Mouse (Mus musculus) hindbrain, embryonic 10.5 days (tissue): ENCODE measurements at regions not wholly inside any gene's neighbourhood (a gene's known extent, or its start where the extent isn't known, plus 50 kb on each side); places are given as distances from the start of the nearest gene placed in this dataset.
"Not testable (repeated sequence)": the region's sequence is repeated elsewhere in the genome, so short reads cannot be mapped to it uniquely, and the experiment has no call there.

Experiments used
- DNase-seq: peaks from one replicate; pipeline ENCODE4 v3.0.0-alpha.2; 2017; ENCODE audit warnings: low spot score
- H3K27ac ChIP-seq: fragments of 300-500 bp; sonication (generic); 2 replicates; pipeline ENCODE4 v1.5.1; 2016; ENCODE audit warnings: mild to moderate bottlenecking, moderate library complexity
- H3K27me3 ChIP-seq: fragments of 300-500 bp; sonication (generic); 2 replicates; pipeline ENCODE4 v1.6.1; 2016; ENCODE audit warnings: mild to moderate bottlenecking; ENCODE audit not compliant: poor library complexity, insufficient read depth, severe bottlenecking
- H3K36me3 ChIP-seq: fragments of 300-500 bp; sonication (generic); 2 replicates; pipeline ENCODE4 v1.6.1; 2016; ENCODE audit warnings: mild to moderate bottlenecking, moderate library complexity
- H3K4me1 ChIP-seq: fragments of 300-500 bp; sonication (generic); replicated peaks from 2 replicates; pipeline ENCODE4 v1.6.1; 2016; ENCODE audit warnings: mild to moderate bottlenecking
- H3K4me3 ChIP-seq: fragments of 300-500 bp; sonication (generic); 2 replicates; pipeline ENCODE4 v1.5.1; 2016; ENCODE audit warnings: mild to moderate bottlenecking, moderate library complexity
- H3K9me3 ChIP-seq: fragments of 300-500 bp; sonication (generic); 2 replicates; pipeline ENCODE4 v1.6.1; 2016; ENCODE audit warnings: mild to moderate bottlenecking, moderate library complexity
- WGBS: fragments of 180-500 bp; shearing (Covaris S2); methylation state at CpG from one replicate; pipeline ENCODE4 v1.1.7; 2016; 5-methylcytosine and 5-hydroxymethylcytosine counted together

DNA sequence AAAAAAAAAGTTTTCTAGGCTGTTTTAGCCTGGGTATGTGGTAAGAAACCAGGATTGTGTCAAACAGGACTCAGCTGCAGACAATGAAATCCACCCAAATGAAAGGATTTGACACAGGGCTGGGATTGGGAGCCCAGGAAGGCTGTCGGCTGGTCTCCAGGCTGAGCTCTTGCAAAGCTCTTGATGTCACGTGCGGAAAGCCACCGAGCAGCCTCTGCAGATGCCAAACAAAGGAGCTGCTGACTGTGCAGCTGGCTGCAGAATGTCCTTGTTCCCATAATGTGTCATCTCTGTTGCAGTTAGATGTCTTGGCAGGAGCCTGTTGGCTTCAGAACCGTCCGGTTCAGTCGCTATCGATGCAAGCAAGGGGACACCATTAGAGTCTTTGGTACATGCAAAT lies 56.1 kb downstream of the Bbs10 start:
- H3K9me3 ChIP-seq, result no peaks in the 10 kb centered on the region
- DNase-seq, result peak; percentile 33
- peak overlapping the region; percentile 40; the same call in 1 of the 2 replicates for H3K27ac ChIP-seq
- peaks cover 5% of the 10 kb centered on the region for H3K4me1 ChIP-seq
- H3K4me3 ChIP-seq, result no peak overlapping the region
- H3K36me3 ChIP-seq, result no peaks in the 10 kb centered on the region
- H3K27me3 ChIP-seq, result no peaks in the 10 kb centered on the region
- WGBS, result 60% methylated on average over 8 of the region's 8 CpGs

DNA sequence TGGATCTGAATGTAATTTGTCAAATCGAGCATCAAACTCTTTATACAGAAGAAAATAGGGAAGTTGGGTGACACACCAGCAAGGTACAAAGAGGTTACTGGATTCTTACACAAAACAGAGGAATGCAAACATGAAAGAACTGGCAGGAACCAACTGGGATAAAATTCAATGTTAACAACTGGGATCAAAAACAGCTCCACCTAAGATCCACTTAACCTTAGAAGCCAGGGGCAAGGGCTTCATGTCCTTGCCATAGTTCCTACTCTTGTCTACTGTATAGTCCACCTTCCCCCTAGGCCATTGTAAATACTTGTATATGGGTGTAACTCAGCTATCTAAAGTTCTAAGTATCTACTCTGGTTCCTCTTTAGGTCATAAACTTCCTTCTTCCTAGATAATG lies 59.9 kb downstream of the Bbs10 start:
- not testable (repeated sequence) for H3K36me3 ChIP-seq, H3K27ac ChIP-seq, H3K4me3 ChIP-seq, H3K4me1 ChIP-seq, DNase-seq, H3K9me3 ChIP-seq, H3K27me3 ChIP-seq
- WGBS, result 88% methylated on average over 1 of the region's 1 CpGs

DNA sequence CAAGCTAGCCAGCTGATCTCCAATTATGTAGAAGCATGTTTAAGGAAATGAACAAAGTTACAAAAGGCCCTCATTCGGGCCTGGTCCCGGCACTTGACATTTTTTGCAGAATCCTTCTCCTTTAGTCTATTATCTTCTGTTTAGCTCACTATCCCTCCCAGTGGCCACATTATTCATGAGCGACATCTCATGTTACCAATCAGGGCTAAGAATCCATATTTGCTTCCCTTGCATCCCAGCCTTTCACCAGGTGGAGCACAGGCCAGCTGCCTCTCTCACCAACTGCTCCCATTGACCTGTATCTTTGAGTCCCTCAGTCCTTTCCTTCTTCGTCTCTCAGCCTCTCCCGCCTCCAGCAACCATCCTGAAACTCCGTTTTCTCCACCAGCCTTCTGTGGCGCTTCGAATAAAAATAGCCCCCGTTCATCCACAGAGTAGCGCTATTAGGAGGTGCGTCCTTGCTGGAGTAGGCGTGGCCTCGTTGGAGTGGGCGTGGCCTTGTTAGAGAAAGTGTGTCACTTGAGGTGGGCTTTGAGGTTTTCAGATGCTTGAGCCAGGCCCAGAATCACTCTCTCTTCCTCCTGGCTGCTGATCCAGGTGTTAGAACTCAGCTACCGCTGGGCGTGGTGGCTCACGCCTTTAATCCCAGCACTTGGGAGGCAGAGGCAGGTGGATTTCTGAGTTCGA lies 63.4 kb downstream of the Bbs10 start:
- Histone ChIP-seq H3K27me3 (no peaks in the 10 kb centered on the region), H3K36me3 (no peaks in the 10 kb centered on the region)
- WGBS, result 93% methylated on average over 18 of the region's 18 CpGs

DNA sequence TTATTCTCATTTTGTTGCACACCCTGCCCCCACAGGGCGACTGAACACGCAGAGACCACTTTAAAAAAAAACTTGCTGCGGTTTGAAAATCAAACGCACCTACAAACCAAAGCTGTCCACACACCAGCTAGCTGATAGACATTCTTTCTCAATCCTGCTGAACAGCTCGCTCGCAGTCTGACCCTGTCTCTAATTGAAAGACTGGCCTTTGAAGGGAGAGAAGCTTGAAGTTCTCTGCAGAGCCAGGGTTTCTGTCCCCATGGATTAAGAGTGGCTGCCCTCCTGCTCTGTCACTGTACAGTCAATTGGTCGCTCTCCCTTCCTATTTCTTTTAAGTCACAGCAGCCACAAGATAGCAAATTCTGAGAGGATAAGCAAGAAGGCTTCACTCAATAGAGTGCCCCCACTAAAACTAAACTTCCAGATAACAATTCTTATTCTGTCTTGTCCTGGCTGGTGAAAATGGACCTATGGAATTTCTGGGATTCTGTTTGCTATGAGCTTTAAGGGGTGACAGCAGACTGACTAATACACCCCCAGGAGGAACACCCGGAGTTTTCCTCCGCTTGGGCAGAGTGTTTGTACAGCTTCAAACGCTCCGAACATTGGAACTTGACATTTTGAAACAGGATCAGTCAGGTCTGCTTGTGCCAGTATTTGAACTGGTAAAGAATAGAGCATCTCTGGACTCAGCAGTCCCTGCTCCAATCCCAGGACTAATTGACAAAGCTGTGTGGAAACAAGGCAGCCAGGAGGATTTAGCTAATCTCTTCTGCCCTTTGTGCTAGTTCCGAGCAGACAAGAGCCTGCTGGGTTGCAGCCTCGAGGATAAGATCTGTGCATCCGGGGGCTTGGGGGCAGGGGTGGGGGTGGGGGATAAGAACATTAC lies 65.5 kb downstream of the Bbs10 start:
- DNase-seq, result no peak
- Histone ChIP-seq H3K36me3 (no peaks in the 10 kb centered on the region), H3K4me3 (no peak overlapping the region), H3K27me3 (no peaks in the 10 kb centered on the region), H3K27ac (peak overlapping the region; percentile 41), H3K9me3 (no peaks in the 10 kb centered on the region), H3K4me1 (peaks cover 19% of the 10 kb centered on the region)
- WGBS, result 38% methylated on average over 14 of the region's 14 CpGs

More for the DNA sequence above, 63.4 kb downstream of the Bbs10 start:
- Histone ChIP-seq H3K4me1 (peaks cover 19% of the 10 kb centered on the region), H3K27ac (no peak overlapping the region), H3K4me3 (no peak overlapping the region), H3K9me3 (no peaks in the 10 kb centered on the region)
- no peak for DNase-seq

DNA sequence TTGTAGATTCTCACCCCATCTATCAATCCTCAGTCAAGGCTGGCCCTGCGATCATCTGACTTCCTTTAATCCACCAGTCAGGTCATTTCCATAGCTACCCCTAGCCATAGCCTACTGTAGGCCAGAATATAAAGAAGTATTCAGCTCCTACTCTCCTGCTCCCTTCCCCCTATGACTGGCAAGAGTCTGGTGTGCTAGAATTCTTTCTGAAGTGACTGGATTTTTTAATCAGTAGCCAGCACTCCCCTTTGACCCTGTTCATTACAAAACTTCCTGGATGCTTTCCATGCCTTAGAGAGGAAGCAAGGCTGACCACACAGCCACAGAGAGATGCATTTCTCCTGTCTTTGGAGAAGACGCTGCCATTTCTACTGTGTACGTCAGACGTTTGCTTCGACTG lies 66.5 kb downstream of the Bbs10 start:
- Histone ChIP-seq H3K36me3 (no peaks in the 10 kb centered on the region), H3K27ac (no peak overlapping the region), H3K27me3 (no peaks in the 10 kb centered on the region), H3K4me3 (no peak overlapping the region), H3K4me1 (peaks cover 19% of the 10 kb centered on the region), H3K9me3 (no peaks in the 10 kb centered on the region)
- 76% methylated on average over 5 of the region's 5 CpGs for WGBS
- DNase-seq, result no peak

GRCm38 (mm10) chr10:111369046-111369445 lies 70.6 kb downstream of the Bbs10 start:
- not testable (repeated sequence) for H3K27me3 ChIP-seq, H3K4me3 ChIP-seq, H3K27ac ChIP-seq, DNase-seq, H3K9me3 ChIP-seq, H3K36me3 ChIP-seq
- H3K4me1 ChIP-seq, result peaks cover 11% of the 10 kb centered on the region
- WGBS, result 76% methylated on average over 3 of the region's 3 CpGs

DNA sequence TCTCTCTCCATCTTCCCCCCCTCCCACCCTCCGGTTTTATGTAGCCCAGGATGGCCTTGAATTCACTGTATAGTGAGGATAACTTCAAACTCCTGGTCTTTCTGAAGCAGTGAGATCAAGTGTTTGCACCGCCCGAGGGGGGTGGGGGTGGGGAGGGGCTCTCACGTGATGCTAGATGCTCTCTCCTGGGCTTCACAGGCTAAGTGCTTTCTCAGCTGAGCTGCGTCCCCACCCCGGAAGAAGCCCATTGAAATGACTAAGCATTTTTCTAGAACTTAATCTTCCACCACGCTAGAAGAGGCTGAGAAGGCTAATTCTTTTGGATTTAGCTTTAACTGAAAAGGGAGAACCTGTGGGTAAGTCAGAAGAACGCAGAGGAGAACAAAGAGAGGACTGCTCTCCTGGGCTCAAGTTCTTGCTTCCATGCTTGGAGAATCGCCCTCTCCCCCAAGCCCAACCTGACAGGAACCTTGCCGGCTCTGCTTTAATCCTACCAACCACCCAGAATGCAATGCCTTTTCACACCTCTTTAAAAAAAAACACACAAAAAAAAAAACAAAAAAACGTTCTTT lies 79.7 kb downstream of the Bbs10 start:
- Histone ChIP-seq H3K9me3 (no peaks in the 10 kb centered on the region), H3K27ac (no peak overlapping the region), H3K27me3 (0 out of 2 replicates have a peak, but pooled peaks cover 3% of the 10 kb centered on the region), H3K36me3 (no peaks in the 10 kb centered on the region), H3K4me1 (peaks cover 10% of the 10 kb centered on the region), H3K4me3 (no peak overlapping the region)
- DNase-seq, result no peak
- WGBS, result 63% methylated on average over 11 of the region's 11 CpGs

GRCm38 (mm10) chr10:111381689-111382088 lies 83.2 kb downstream of the Bbs10 start:
- H3K27me3 ChIP-seq, result 0 out of 2 replicates have a peak, but pooled peaks cover 3% of the 10 kb centered on the region
- WGBS, result 83% methylated on average over 15 of the region's 15 CpGs

GRCm38 (mm10) chr10:111382206-111382930 lies 83.9 kb downstream of the Bbs10 start:
- DNase-seq, result no peak
- H3K27ac ChIP-seq, result no peak overlapping the region

More at GRCm38 (mm10) chr10:111381689-111382088, 83.2 kb downstream of the Bbs10 start:
- DNase-seq, result no peak
- Histone ChIP-seq H3K36me3 (no peaks in the 10 kb centered on the region), H3K9me3 (no peaks in the 10 kb centered on the region), H3K4me3 (no peak overlapping the region), H3K27ac (no peak overlapping the region), H3K4me1 (peaks cover 10% of the 10 kb centered on the region)

DNA sequence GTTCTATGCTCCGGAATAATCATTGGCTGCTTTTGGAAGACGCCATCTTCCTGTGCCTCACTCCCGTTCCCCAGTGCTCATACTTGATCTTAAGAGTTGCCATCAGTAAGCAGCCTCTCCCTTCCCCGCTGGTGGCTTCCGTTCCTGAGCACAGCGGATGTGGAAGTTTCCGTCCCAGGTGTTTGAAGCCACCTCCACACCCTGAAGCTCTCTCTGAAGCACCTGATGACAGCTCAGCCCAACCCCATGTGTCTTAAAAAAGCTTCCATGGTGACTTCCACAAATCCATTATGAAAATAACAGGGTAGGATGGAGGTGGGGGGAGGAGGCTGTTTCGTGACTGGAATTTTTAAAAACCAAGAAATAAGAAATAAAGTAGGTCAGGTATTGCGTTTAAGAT lies 87.1 kb downstream of the Bbs10 start:
- H3K27me3 ChIP-seq, result 0 out of 2 replicates have a peak, but pooled peaks cover 3% of the 10 kb centered on the region
- H3K4me1 ChIP-seq, result peaks cover 27% of the 10 kb centered on the region
- H3K27ac ChIP-seq, result no peak overlapping the region
- no peak overlapping the region for H3K4me3 ChIP-seq
- H3K9me3 ChIP-seq, result no peaks in the 10 kb centered on the region
- 88% methylated on average over 9 of the region's 9 CpGs for WGBS
- no peak for DNase-seq
- no peaks in the 10 kb centered on the region for H3K36me3 ChIP-seq

More at GRCm38 (mm10) chr10:111382206-111382930, 83.9 kb downstream of the Bbs10 start:
- Histone ChIP-seq H3K4me3 (no peak overlapping the region), H3K9me3 (no peaks in the 10 kb centered on the region), H3K36me3 (no peaks in the 10 kb centered on the region), H3K27me3 (0 out of 2 replicates have a peak, but pooled peaks cover 3% of the 10 kb centered on the region), H3K4me1 (peaks cover 10% of the 10 kb centered on the region)
- 41% methylated on average over 4 of the region's 4 CpGs for WGBS

GRCm38 (mm10) chr10:111387869-111388538 lies 85.0 kb upstream of the Nap1l1 start:
- Histone ChIP-seq H3K9me3 (no peaks in the 10 kb centered on the region), H3K4me1 (peaks cover 17% of the 10 kb centered on the region), H3K27me3 (no peaks in the 10 kb centered on the region), H3K27ac (peak overlapping the region; percentile 74), H3K4me3 (peak overlapping the region; percentile 13; the same call in 1 of the 2 replicates), H3K36me3 (no peaks in the 10 kb centered on the region)
- WGBS, result 45% methylated on average over 18 of the region's 18 CpGs
- peak; percentile 30 for DNase-seq
